Mouse (Mus musculus) forebrain, embryonic 10.5 days (tissue): ENCODE results near the gene Tbc1d23. TPM values are rescaled to one million over a fixed set of nuclear protein-coding genes. Genes with fewer than 3 reads are reported as not detected.

Source experiments
- DNase-seq: peaks from one replicate; pipeline ENCODE4 v3.0.0-alpha.2; 2017; ENCODE audit warnings: low spot score; ENCODE audit errors: extremely low spot score
- H3K27ac ChIP-seq: fragments of 300-500 bp; sonication (generic); 2 replicates; pipeline ENCODE4 v1.5.1; 2016; ENCODE audit warnings: mild to moderate bottlenecking
- H3K27me3 ChIP-seq: fragments of 300-500 bp; sonication (generic); 2 replicates; pipeline ENCODE4 v1.6.1; 2016; ENCODE audit warnings: mild to moderate bottlenecking; ENCODE audit not compliant: poor library complexity, severe bottlenecking
- H3K36me3 ChIP-seq: fragments of 300-500 bp; sonication (generic); replicated peaks from 2 replicates; pipeline ENCODE4 v1.6.1; 2016; ENCODE audit warnings: mild to moderate bottlenecking, moderate library complexity
- H3K4me1 ChIP-seq: fragments of 300-500 bp; sonication (generic); 2 replicates; pipeline ENCODE4 v1.6.1; 2016
- H3K4me3 ChIP-seq: fragments of 300-500 bp; sonication (generic); 2 replicates; pipeline ENCODE4 v1.5.1; 2016; ENCODE audit warnings: mild to moderate bottlenecking, moderate library complexity
- H3K9me3 ChIP-seq: fragments of 300-500 bp; sonication (generic); 2 replicates; pipeline ENCODE4 v1.6.1; 2016; ENCODE audit warnings: mild to moderate bottlenecking, moderate library complexity
- WGBS: fragments of 180-500 bp; shearing (Covaris S2); methylation state at CpG from one replicate; pipeline ENCODE4 v1.1.7; 2016; 5-methylcytosine and 5-hydroxymethylcytosine counted together
- polyA plus RNA-seq: library from polyadenylated mRNA; unstranded; fragments of >200 nt; fragmentation: Nextera tagmentation; extraction: Ambion mirVana; gene quantifications from 2 replicates; pipeline ENCODE4 v1.2.1, GENCODE M21; 2016

The Tbc1d23 gene
- 18.2 and 18.8 TPM in 2 replicates for polyA plus RNA-seq

DNA sequence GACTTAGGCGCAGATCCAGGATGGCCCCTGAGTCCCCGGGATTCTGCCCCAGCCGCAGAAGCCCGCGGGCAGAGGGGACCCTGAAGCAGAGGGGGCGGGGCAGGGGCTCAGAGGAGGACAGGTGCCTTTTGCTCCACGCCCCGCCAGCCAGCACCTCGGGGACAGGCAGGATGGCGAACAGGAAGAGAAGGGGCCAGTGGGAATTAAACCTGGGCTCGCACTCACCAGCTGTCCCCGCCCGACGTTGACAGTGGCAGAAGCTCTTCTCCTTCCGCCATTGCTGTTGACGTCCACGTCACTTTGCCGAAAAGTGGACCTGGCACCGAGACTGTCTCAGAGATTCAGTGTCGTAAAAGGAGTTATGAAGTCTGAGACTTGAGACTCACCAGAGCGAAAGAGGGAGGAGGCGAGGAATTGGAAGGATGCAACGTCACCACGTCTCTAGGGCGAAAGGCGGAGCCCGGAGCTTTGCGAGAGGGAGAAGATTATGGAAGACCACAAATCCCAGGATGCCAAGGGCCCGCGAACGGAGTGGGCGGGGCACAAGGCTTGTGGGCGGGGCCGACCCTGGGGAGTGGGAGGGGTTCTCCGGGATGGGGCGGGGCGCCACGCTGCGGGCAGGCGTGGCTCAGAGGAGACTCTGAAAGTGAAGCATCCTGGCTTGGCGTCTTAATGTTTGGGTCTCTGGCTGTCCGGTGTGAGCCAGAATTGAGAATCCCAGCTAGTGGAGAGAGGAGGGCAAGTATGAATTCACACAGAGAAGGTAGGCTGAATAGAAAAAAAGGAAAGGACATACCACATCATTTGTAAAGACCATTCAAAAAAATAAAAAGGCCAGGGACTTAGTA lies at the start of gene Tbc1d23:
Gene Tbc1d23 (minus strand): TSS at position 416 of the 848 bp plus-strand sequence.
- under 1% methylated on average over 42 of the region's 42 CpGs for WGBS
- peak; percentile 96 for DNase-seq
- peaks cover 9% of the 10 kb centered on the region for H3K4me1 ChIP-seq
- H3K36me3 ChIP-seq: no peaks in the 10 kb centered on the region
- peak within 1 kb of the TSS; percentile 86 for H3K27ac ChIP-seq
- no peaks in the 10 kb centered on the region for H3K9me3 ChIP-seq
- H3K27me3 ChIP-seq: no peaks in the 10 kb centered on the region
- H3K4me3 ChIP-seq: peak within 1 kb of the TSS; percentile 93

GRCm38 (mm10) chr16:57280221-57281217 lies 49.2 kb upstream of the Tbc1d23 start:
- no peaks in the 10 kb centered on the region for H3K4me1 ChIP-seq
- no peak for DNase-seq
- no peaks in the 10 kb centered on the region for H3K36me3 ChIP-seq
- H3K9me3 ChIP-seq: no peaks in the 10 kb centered on the region; the same call in 1 of the 2 replicates
- H3K4me3 ChIP-seq: no peak overlapping the region
- H3K27ac ChIP-seq: no peak overlapping the region
- WGBS: 94% methylated on average over 31 of the region's 31 CpGs
- H3K27me3 ChIP-seq: no peaks in the 10 kb centered on the region

DNA sequence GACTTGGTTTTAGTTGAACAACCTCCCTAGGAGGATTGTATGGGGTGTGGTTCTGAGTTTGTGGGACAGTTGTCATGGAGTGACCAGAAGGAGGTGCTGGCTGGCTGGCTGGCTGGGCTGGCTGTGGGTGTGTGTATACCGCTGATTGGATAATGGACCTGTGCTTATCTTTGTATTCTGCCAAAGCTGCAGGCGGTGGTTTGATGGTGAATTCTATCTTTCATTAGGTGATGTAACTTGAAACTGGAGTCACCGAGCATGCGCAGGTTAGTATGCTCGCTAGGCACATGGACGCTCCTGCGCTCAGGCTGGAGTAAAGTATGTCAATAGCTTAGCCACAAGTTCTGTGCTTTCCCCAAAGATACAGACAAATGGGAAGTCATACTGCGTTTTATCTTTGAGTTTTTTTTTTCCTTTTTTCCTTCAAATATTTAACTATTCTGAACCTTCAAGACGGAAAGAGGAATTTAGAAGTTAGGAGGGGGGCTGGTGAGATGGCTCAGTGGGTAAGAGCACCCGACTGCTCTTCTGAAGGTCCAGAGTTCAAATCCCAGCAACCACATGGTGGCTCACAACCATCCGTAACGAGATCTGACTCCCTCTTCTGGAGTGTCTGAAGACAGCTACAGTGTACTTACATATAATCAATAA lies 47.8 kb upstream of the Tbc1d23 start:
- no peak for DNase-seq
- WGBS: 93% methylated on average over 10 of the region's 12 CpGs
- H3K27me3 ChIP-seq: no peaks in the 10 kb centered on the region
- H3K27ac ChIP-seq: no peak overlapping the region
- no peaks in the 10 kb centered on the region for H3K4me1 ChIP-seq
- no peaks in the 10 kb centered on the region; the same call in 1 of the 2 replicates for H3K9me3 ChIP-seq
- no peaks in the 10 kb centered on the region for H3K36me3 ChIP-seq
- no peak overlapping the region for H3K4me3 ChIP-seq

GRCm38 (mm10) chr16:57269751-57270150 lies 38.4 kb upstream of the Tbc1d23 start:
- Histone ChIP-seq H3K4me1 (peaks cover 3% of the 10 kb centered on the region; the same call in 1 of the 2 replicates), H3K27ac (no peak overlapping the region), H3K36me3 (no peaks in the 10 kb centered on the region), H3K9me3 (peaks cover 5% of the 10 kb centered on the region; the same call in 1 of the 2 replicates), H3K4me3 (no peak overlapping the region), H3K27me3 (no peaks in the 10 kb centered on the region)
- DNase-seq: no peak
- 94% methylated on average over 13 of the region's 13 CpGs for WGBS

DNA sequence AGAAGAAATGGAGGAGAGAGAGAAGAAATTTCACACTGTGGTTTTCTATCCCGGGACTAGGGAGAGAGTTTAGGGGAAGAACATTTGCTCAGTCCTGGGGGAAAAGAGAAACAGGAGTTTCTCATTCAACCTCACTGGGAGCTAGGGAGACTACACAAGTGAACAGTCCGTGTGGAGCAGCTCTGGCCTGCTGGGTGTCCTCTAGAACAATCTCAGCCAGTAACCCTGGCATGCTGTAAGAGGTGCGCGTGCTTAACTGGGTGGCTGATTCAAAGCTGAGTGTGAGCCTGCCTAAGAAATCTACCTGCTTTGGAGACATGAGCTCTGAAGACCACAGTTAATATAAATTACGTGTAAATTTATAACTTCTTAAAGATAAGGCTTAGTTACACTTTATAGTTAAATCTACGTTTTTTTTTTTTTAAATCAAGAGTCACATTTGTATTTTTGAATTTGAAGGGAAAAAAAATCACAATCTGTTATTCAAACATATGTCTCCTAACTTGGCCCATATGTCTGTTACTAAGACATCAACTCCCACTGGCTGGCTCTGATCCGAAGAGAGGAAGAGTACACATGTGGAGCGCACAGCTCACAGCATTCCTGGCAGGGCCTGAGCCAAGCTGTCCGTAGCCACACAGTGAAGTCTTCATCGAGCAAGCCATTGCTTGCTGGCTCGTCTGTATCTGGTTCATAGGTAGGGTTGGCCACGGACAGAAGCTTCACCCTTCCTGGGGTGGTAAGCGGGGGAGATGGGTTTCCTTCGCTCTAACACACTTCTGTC lies 36.9 kb upstream of the Tbc1d23 start:
- Histone ChIP-seq H3K27me3 (no peaks in the 10 kb centered on the region), H3K4me1 (peaks cover 3% of the 10 kb centered on the region; the same call in 1 of the 2 replicates), H3K27ac (no peak overlapping the region), H3K36me3 (no peaks in the 10 kb centered on the region), H3K9me3 (peaks cover 9% of the 10 kb centered on the region; the same call in 1 of the 2 replicates), H3K4me3 (no peak overlapping the region)
- WGBS: 91% methylated on average over 14 of the region's 14 CpGs
- no peak for DNase-seq

DNA sequence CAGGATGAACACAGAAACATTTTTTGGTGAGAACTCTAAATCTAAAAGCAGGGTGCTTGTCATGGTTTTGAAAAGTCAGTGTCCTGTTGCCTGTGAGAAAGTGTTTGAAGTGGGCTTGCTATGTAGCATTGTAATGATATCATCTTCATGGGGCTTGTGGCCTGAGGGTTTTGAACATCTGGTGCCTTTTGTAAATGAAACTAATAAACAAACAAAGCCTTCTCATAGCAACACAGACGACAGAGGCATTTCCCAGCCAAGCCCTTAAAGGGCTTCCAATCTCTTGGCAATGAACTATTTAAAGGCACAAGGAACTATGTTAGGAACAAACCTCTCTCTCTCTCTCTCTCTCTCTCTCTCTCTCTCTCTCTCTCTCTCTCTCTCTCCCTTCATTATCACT lies 35.8 kb upstream of the Tbc1d23 start:
- DNase-seq: no peak
- WGBS: 46% methylated on average over 1 of the region's 1 CpGs
- H3K27me3 ChIP-seq: no peaks in the 10 kb centered on the region

DNA sequence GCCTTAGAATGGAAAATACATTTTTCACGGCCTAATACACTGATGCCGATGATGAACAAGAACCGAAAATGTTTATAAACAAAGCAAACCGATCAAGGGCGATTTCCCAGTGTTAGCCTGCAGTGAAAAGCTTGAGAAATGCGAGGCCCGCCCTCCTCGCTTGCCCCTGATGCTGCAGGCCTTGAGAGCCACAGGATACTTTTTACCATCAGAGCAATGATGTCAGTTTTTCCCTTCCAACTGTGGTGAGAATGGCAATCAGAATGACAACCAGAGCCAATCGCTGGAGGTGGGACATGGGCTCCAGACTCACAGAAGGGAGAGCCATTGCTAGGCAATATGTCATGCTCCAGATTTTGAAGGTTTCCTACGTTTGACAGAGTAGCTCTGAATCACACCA lies 28.8 kb upstream of the Tbc1d23 start:
- no peaks in the 10 kb centered on the region for H3K36me3 ChIP-seq
- no peak overlapping the region for H3K27ac ChIP-seq
- peaks cover 12% of the 10 kb centered on the region; the same call in 1 of the 2 replicates for H3K9me3 ChIP-seq
- 92% methylated on average over 10 of the region's 10 CpGs for WGBS
- DNase-seq: no peak
- no peaks in the 10 kb centered on the region for H3K4me1 ChIP-seq
- no peak overlapping the region for H3K4me3 ChIP-seq
- H3K27me3 ChIP-seq: no peaks in the 10 kb centered on the region

More for the DNA sequence above, 35.8 kb upstream of the Tbc1d23 start:
- H3K4me3 ChIP-seq: no peak overlapping the region
- H3K27ac ChIP-seq: no peak overlapping the region
- no peaks in the 10 kb centered on the region for H3K36me3 ChIP-seq
- peaks cover 3% of the 10 kb centered on the region; the same call in 1 of the 2 replicates for H3K4me1 ChIP-seq
- peaks cover 9% of the 10 kb centered on the region; the same call in 1 of the 2 replicates for H3K9me3 ChIP-seq

- 94% methylated on average over 13 of the region's 13 CpGs for WGBS
- Histone ChIP-seq H3K27ac (no peak overlapping the region), H3K36me3 (no peaks in the 10 kb centered on the region), H3K27me3 (no peaks in the 10 kb centered on the region), H3K9me3 (peaks cover 6% of the 10 kb centered on the region; the same call in 1 of the 2 replicates), H3K4me1 (no peaks in the 10 kb centered on the region), H3K4me3 (no peak overlapping the region)
- DNase-seq: no peak
These were observed 28.2 kb upstream of the Tbc1d23 start for GRCm38 (mm10) chr16:57259356-57260083.

GRCm38 (mm10) chr16:57251589-57252421 lies 20.5 kb upstream of the Tbc1d23 start:
- no peak overlapping the region for H3K4me3 ChIP-seq
- peaks cover 4% of the 10 kb centered on the region; the same call in 1 of the 2 replicates for H3K9me3 ChIP-seq
- no peaks in the 10 kb centered on the region for H3K36me3 ChIP-seq
- DNase-seq: no peak
- H3K4me1 ChIP-seq: peaks cover 11% of the 10 kb centered on the region; the same call in 1 of the 2 replicates
- H3K27me3 ChIP-seq: no peaks in the 10 kb centered on the region
- no peak overlapping the region for H3K27ac ChIP-seq
- 62% methylated on average over 7 of the region's 7 CpGs for WGBS

GRCm38 (mm10) chr16:57250991-57251390 lies 19.7 kb upstream of the Tbc1d23 start:
- H3K4me1 ChIP-seq: peaks cover 11% of the 10 kb centered on the region; the same call in 1 of the 2 replicates
- H3K36me3 ChIP-seq: no peaks in the 10 kb centered on the region
- H3K27me3 ChIP-seq: no peaks in the 10 kb centered on the region
- H3K27ac ChIP-seq: no peak overlapping the region
- DNase-seq: no peak
- WGBS: 87% methylated on average over 4 of the region's 4 CpGs
- H3K9me3 ChIP-seq: no peaks in the 10 kb centered on the region
- H3K4me3 ChIP-seq: no peak overlapping the region
